Mouse (Mus musculus) C3H10T1/2 (cell line): ENCODE measurements around the gene Dpf2. TPM values are rescaled to one million over a fixed set of nuclear protein-coding genes. Genes with fewer than 3 reads are reported as not detected.

Experiments used
- polyA plus RNA-seq, 2 experiments: library from polyadenylated mRNA; unstranded; fragments of >200 nt; fragmentation: generic; extraction: Trizol; gene quantifications; one replicate each; pipeline ENCODE4 v1.2.1; 2012; ENCODE audit warnings: missing spikeins in 2 of 2

Dpf2 gene
- polyA plus RNA-seq: 10 to 100 TPM; 36.2 to 93.5 TPM

GRCm38 (mm10) chr19:5913007-5913719 lies at the start of gene Dpf2:
TSS of gene Dpf2 (minus strand) at chr19:5913010.

GRCm38 (mm10) chr19:5924713-5925093 lies 11.9 kb upstream of the Dpf2 start, which contains the start of gene Cdc42ep2:
TSS of gene Cdc42ep2 (minus strand) at chr19:5924816.

GRCm38 (mm10) chr19:5894002-5894678 lies 18.7 kb downstream of the Dpf2 start, which contains the start of gene Tigd3:
TSS of gene Tigd3 (minus strand) at chr19:5894149.

GRCm38 (mm10) chr19:5877618-5878361 lies 35.0 kb downstream of the Dpf2 start, which contains the start of gene Slc25a45:
TSS of gene Slc25a45 (plus strand) at chr19:5877808.

GRCm38 (mm10) chr19:5874969-5875480 lies 37.8 kb downstream of the Dpf2 start, which contains the start of gene Frmd8:
TSS of gene Frmd8 (minus strand) at chr19:5875274.

Other genes with a start within 250 kb of the Dpf2 start
- gene Sipa1, start 249.3 kb downstream of the Dpf2 start, polyA plus RNA-seq: 10 to 100 TPM; 21.0 to 36.8 TPM
- gene Map3k11, start 224.3 kb downstream of the Dpf2 start, polyA plus RNA-seq: 10 to 100 TPM; 11.6 to 19.5 TPM
- gene Pcnx3, start 224.1 kb downstream of the Dpf2 start, polyA plus RNA-seq: 10 to 100 TPM; 16.2 to 56.0 TPM
- gene Kcnk7, start 208.6 kb downstream of the Dpf2 start, polyA plus RNA-seq: under 1 TPM; 0.02 to 0.18 TPM
- 10 to 100 TPM; 24.1 to 35.5 TPM for gene Ehbp1l1, start 186.7 kb downstream of the Dpf2 start, polyA plus RNA-seq
- 100 to 1,000 TPM; 158 to 183 TPM for gene Fam89b, start 183.4 kb downstream of the Dpf2 start, polyA plus RNA-seq
- 100 to 1,000 TPM; 107 to 343 TPM for gene Ltbp3, start 172.1 kb downstream of the Dpf2 start, polyA plus RNA-seq
- gene Scyl1, start 141.6 kb downstream of the Dpf2 start, polyA plus RNA-seq: 10 to 100 TPM; 46.7 to 81.2 TPM
- gene Frmd8, start 37.7 kb downstream of the Dpf2 start, polyA plus RNA-seq: 10 to 100 TPM; 22.0 to 31.9 TPM
- gene Slc25a45, start 35.2 kb downstream of the Dpf2 start, polyA plus RNA-seq: 10 to 100 TPM in 1 of 2 experiments, 1 to 10 TPM in 1; 4.8 to 25.6 TPM
- gene Tigd3, start 18.9 kb downstream of the Dpf2 start, polyA plus RNA-seq: 1 to 10 TPM in 1 of 2 experiments, under 1 TPM in 1; 0.46 to 1.5 TPM
- gene Cdc42ep2, start 11.8 kb upstream of the Dpf2 start, polyA plus RNA-seq: 10 to 100 TPM; 28.5 to 39.7 TPM
- gene Pola2, start 51.2 kb upstream of the Dpf2 start, polyA plus RNA-seq: 10 to 100 TPM; 33.2 to 41.9 TPM
- under 1 TPM in 1 of 2 experiments, not detected in 1; 0.05 TPM for gene Slc22a20, start 73.1 kb upstream of the Dpf2 start, polyA plus RNA-seq
- 100 to 1,000 TPM in 1 of 2 experiments, 10 to 100 TPM in 1; 54.3 to 106 TPM for gene Capn1, start 102.9 kb upstream of the Dpf2 start, polyA plus RNA-seq
- gene Syvn1, start 133.6 kb upstream of the Dpf2 start, polyA plus RNA-seq: 10 to 100 TPM in 1 of 2 experiments, 1 to 10 TPM in 1; 8.1 to 37.0 TPM
- gene Mrpl49, start 144.8 kb upstream of the Dpf2 start, polyA plus RNA-seq: 10 to 100 TPM; 53.0 to 53.6 TPM
- 1,000 to 10,000 TPM; 3,123 to 6,609 TPM for gene Fau, start 144.8 kb upstream of the Dpf2 start, polyA plus RNA-seq
- 10 to 100 TPM; 47.8 to 81.5 TPM for gene Znhit2, start 148.2 kb upstream of the Dpf2 start, polyA plus RNA-seq
- gene Tm7sf2, start 155.4 kb upstream of the Dpf2 start, polyA plus RNA-seq: 10 to 100 TPM; 13.4 to 34.1 TPM
- 10 to 100 TPM; 86.8 to 98.3 TPM for gene Vps51, start 164.2 kb upstream of the Dpf2 start, polyA plus RNA-seq
- gene Tmem262, start 167.0 kb upstream of the Dpf2 start, polyA plus RNA-seq: not detected
- 1 to 10 TPM in 1 of 2 experiments, under 1 TPM in 1; 0.12 to 1.5 TPM for gene Gm28374, start 169.2 kb upstream of the Dpf2 start, polyA plus RNA-seq
- 100 to 1,000 TPM in 1 of 2 experiments, 10 to 100 TPM in 1; 97.2 to 129 TPM for gene Zfpl1, start 171.9 kb upstream of the Dpf2 start, polyA plus RNA-seq
- 10 to 100 TPM; 22.1 to 36.7 TPM for gene Cdca5, start 172.0 kb upstream of the Dpf2 start, polyA plus RNA-seq
- under 1 TPM; 0.25 to 0.46 TPM for gene AC131692.1, start 181.4 kb upstream of the Dpf2 start, polyA plus RNA-seq
- gene Naaladl1, start 192.8 kb upstream of the Dpf2 start, polyA plus RNA-seq: under 1 TPM; 0.07 to 0.28 TPM
- 10 to 100 TPM; 28.4 to 46.8 TPM for gene Sac3d1, start 205.6 kb upstream of the Dpf2 start, polyA plus RNA-seq
- gene Snx15, start 215.3 kb upstream of the Dpf2 start, polyA plus RNA-seq: 10 to 100 TPM; 17.1 to 34.0 TPM
- gene Batf2, start 228.0 kb upstream of the Dpf2 start, polyA plus RNA-seq: under 1 TPM in 1 of 2 experiments, not detected in 1; 0.14 TPM
- gene Arl2, start 228.5 kb upstream of the Dpf2 start, polyA plus RNA-seq: 100 to 1,000 TPM; 112 to 164 TPM